Mouse (Mus musculus) ES-Bruce4 (cell line): ENCODE data around the gene Sema4c.

ENCODE experiments used
- CTCF ChIP-seq: IDR thresholded peaks from one replicate; pipeline ENCODE4 v1.8.1; 2011; ENCODE audit warnings: low read depth, low read length
- POLR2A ChIP-seq: IDR thresholded peaks from one replicate; pipeline ENCODE4 v1.8.1; 2011; ENCODE audit warnings: low read length; ENCODE audit not compliant: insufficient read depth

DNA sequence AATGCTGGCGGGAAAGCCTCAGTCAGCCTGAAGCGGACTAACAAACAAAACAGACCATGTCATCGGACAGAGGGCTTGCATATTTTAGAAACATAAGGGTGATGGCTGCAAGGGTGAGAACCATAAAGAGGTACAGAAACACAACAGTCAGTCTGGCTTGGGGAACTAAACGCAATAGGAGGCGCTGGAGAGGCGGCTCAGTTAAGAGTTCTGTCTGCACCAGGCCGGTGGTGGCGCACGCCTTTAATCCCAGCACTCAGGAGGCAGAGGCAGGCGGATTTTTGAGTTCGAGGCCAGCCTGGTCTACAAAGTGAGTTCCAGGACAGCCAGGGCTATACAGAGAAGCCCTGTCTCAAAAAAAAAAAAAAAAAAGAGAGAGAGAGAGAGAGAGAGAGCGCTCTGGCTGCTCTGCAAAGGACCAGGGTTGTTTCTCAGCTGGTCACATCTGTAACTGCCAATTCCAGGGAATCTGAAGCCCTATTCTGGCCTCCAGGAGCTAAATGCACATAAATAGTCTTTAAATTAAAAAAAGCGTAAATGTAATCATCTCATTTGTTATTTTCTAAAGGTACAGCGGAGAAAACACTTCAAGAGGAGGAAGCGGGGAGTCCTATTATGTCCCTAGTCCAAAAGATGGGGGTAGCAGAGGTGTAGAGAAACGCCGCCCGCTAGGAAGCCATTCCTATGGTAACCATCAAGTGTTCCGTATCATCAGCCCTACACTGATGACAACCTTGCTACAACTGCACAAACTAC lies 12.1 kb downstream of the Sema4c start:
- TF ChIP-seq CTCF (peak; percentile 26), POLR2A (no peak)
